Mouse (Mus musculus) heart, embryonic 16.5 days (tissue): ENCODE results near the gene Cry2. TPM values are rescaled to one million over a fixed set of nuclear protein-coding genes. Genes with fewer than 3 reads are reported as not detected.
A peak's percentile ranks its signal among the peaks of the same experiment; 100 is the strongest.

Experiments used
- ATAC-seq: fragments of 200-750 bp; cut with Nextera tagmentation; replicated peaks from 2 replicates; pipeline ENCODE4 v1.8.0; 2017; ENCODE audit warnings: moderate number of reproducible peaks; ENCODE audit not compliant: insufficient read depth, low FRiP score; ENCODE audit errors: extremely low read depth
- H3K27ac ChIP-seq: fragments of 300-500 bp; sonication (generic); 2 replicates; pipeline ENCODE4 v1.5.1; 2014; ENCODE audit warnings: mild to moderate bottlenecking, low read length, control low read depth, moderate library complexity
- H3K27me3 ChIP-seq: fragments of 300-500 bp; sonication (generic); 2 replicates; pipeline ENCODE4 v1.6.1; 2014; ENCODE audit warnings: low read length, mixed read lengths; ENCODE audit not compliant: control insufficient read depth, insufficient read depth
- H3K36me3 ChIP-seq: fragments of 300-500 bp; sonication (generic); 2 replicates; pipeline ENCODE4 v1.6.1; 2014; ENCODE audit not compliant: control insufficient read depth, insufficient read depth
- H3K4me1 ChIP-seq: fragments of 300-500 bp; sonication (generic); 2 replicates; pipeline ENCODE4 v1.6.1; 2014; ENCODE audit warnings: low read length, mixed read lengths; ENCODE audit not compliant: control insufficient read depth, insufficient read depth
- H3K4me2 ChIP-seq: fragments of 300-500 bp; sonication (generic); 2 replicates; pipeline ENCODE4 v1.6.1; 2014; ENCODE audit warnings: low read depth, mild to moderate bottlenecking, control low read depth, low read length
- H3K4me3 ChIP-seq: fragments of 300-500 bp; sonication (generic); 2 replicates; pipeline ENCODE4 v1.5.1; 2014; ENCODE audit warnings: mild to moderate bottlenecking, control low read depth, low read length
- H3K9ac ChIP-seq: fragments of 300-500 bp; sonication (generic); 2 replicates; pipeline ENCODE4 v1.6.1; 2014; ENCODE audit warnings: low read length, control low read depth
- H3K9me3 ChIP-seq: fragments of 300-500 bp; sonication (generic); replicated peaks from 2 replicates; pipeline ENCODE4 v1.6.1; 2016; ENCODE audit warnings: low read length; ENCODE audit not compliant: control insufficient read depth
- WGBS: fragments of 180-500 bp; shearing (Covaris S2); extraction: QIAGEN DNeasy Blood & Tissue Kit; methylation state at CpG from one replicate; pipeline ENCODE4 v1.1.7; 2014; 5-methylcytosine and 5-hydroxymethylcytosine counted together
- polyA plus RNA-seq: library from polyadenylated mRNA; unstranded; fragments of >200 nt; fragmentation: Nextera tagmentation; extraction: Ambion mirVana; gene quantifications from 2 replicates; pipeline ENCODE4 v1.2.1, GENCODE M21; 2015

Gene Cry2
- polyA plus RNA-seq, 1 experiment from 2014 or later: 18.4 TPM

- 83% methylated on average over 11 of the region's 11 CpGs for WGBS
- no peak for ATAC-seq
- peaks cover 13% of the 10 kb centered on the region; the same call in 1 of the 2 replicates for H3K36me3 ChIP-seq
These were observed 20.3 kb upstream of the Cry2 start for GRCm38 (mm10) chr2:92454166-92454565.

GRCm38 (mm10) chr2:92451126-92451525, 17.3 kb upstream of the Cry2 start:
- Histone ChIP-seq H3K36me3 (peaks cover 13% of the 10 kb centered on the region; the same call in 1 of the 2 replicates), H3K27ac (no peak overlapping the region), H3K27me3 (no peaks in the 10 kb centered on the region), H3K4me2 (no peak overlapping the region), H3K4me3 (no peak overlapping the region), H3K9ac (no peak overlapping the region), H3K9me3 (no peaks in the 10 kb centered on the region), H3K4me1 (peaks cover 4% of the 10 kb centered on the region; the same call in 1 of the 2 replicates)
- WGBS: 91% methylated on average over 3 of the region's 3 CpGs
- ATAC-seq: no peak

More at GRCm38 (mm10) chr2:92454166-92454565, 20.3 kb upstream of the Cry2 start:
- Histone ChIP-seq H3K27me3 (no peaks in the 10 kb centered on the region), H3K4me2 (no peak overlapping the region), H3K9ac (no peak overlapping the region), H3K4me1 (peaks cover 30% of the 10 kb centered on the region), H3K9me3 (no peaks in the 10 kb centered on the region), H3K27ac (no peak overlapping the region), H3K4me3 (no peak overlapping the region)

GRCm38 (mm10) chr2:92447121-92447740, 13.4 kb upstream of the Cry2 start:
- Histone ChIP-seq H3K9me3 (no peaks in the 10 kb centered on the region), H3K27ac (no peak overlapping the region), H3K9ac (no peak overlapping the region), H3K36me3 (no peaks in the 10 kb centered on the region), H3K4me3 (no peak overlapping the region), H3K4me1 (0 out of 2 replicates have a peak, but pooled peaks cover 3% of the 10 kb centered on the region), H3K4me2 (no peak overlapping the region), H3K27me3 (no peaks in the 10 kb centered on the region)
- WGBS: 71% methylated on average over 7 of the region's 7 CpGs
- ATAC-seq: no peak

- H3K27ac ChIP-seq: no peak overlapping the region
- no peak overlapping the region for H3K4me3 ChIP-seq
- H3K27me3 ChIP-seq: no peaks in the 10 kb centered on the region
- no peak overlapping the region for H3K4me2 ChIP-seq
- H3K9ac ChIP-seq: no peak overlapping the region
- H3K9me3 ChIP-seq: no peaks in the 10 kb centered on the region
- WGBS: 72% methylated on average over 8 of the region's 8 CpGs
- no peak for ATAC-seq
- 0 out of 2 replicates have a peak, but pooled peaks cover 3% of the 10 kb centered on the region for H3K4me1 ChIP-seq
- H3K36me3 ChIP-seq: no peaks in the 10 kb centered on the region
These were observed 12.8 kb upstream of the Cry2 start for GRCm38 (mm10) chr2:92446656-92447055.

- Histone ChIP-seq H3K27ac (no peak overlapping the region), H3K4me1 (0 out of 2 replicates have a peak, but pooled peaks cover 3% of the 10 kb centered on the region), H3K4me2 (no peak overlapping the region), H3K27me3 (no peaks in the 10 kb centered on the region), H3K36me3 (no peaks in the 10 kb centered on the region), H3K4me3 (no peak overlapping the region), H3K9me3 (no peaks in the 10 kb centered on the region), H3K9ac (no peak overlapping the region)
- 56% methylated on average over 9 of the region's 9 CpGs for WGBS
- ATAC-seq: no peak
These were observed 12.0 kb upstream of the Cry2 start for GRCm38 (mm10) chr2:92445890-92446289.

- no peaks in the 10 kb centered on the region for H3K9me3 ChIP-seq
- no peak overlapping the region for H3K9ac ChIP-seq
- H3K27me3 ChIP-seq: no peaks in the 10 kb centered on the region
- H3K4me3 ChIP-seq: no peak overlapping the region
- no peak overlapping the region for H3K27ac ChIP-seq
- H3K4me2 ChIP-seq: no peak overlapping the region
- H3K36me3 ChIP-seq: no peaks in the 10 kb centered on the region
- 24% methylated on average over 4 of the region's 4 CpGs for WGBS
- ATAC-seq: no peak
- 0 out of 2 replicates have a peak, but pooled peaks cover 3% of the 10 kb centered on the region for H3K4me1 ChIP-seq
These were observed 10.5 kb upstream of the Cry2 start for GRCm38 (mm10) chr2:92444376-92444775.

- H3K27me3 ChIP-seq: no peaks in the 10 kb centered on the region
- no peaks in the 10 kb centered on the region for H3K9me3 ChIP-seq
- H3K4me3 ChIP-seq: no peak overlapping the region
- no peak overlapping the region for H3K4me2 ChIP-seq
- WGBS: 73% methylated on average over 4 of the region's 4 CpGs
- H3K4me1 ChIP-seq: 0 out of 2 replicates have a peak, but pooled peaks cover 3% of the 10 kb centered on the region
- no peak for ATAC-seq
- no peak overlapping the region for H3K9ac ChIP-seq
- no peaks in the 10 kb centered on the region for H3K36me3 ChIP-seq
- no peak overlapping the region for H3K27ac ChIP-seq
These were observed 9.5 kb upstream of the Cry2 start for GRCm38 (mm10) chr2:92443313-92443712.

- Histone ChIP-seq H3K36me3 (no peaks in the 10 kb centered on the region), H3K9ac (no peak overlapping the region), H3K27ac (no peak overlapping the region), H3K4me3 (no peak overlapping the region), H3K4me1 (0 out of 2 replicates have a peak, but pooled peaks cover 3% of the 10 kb centered on the region), H3K9me3 (no peaks in the 10 kb centered on the region), H3K4me2 (no peak overlapping the region), H3K27me3 (no peaks in the 10 kb centered on the region)
- WGBS: 42% methylated on average over 12 of the region's 12 CpGs
- ATAC-seq: 0 out of 2 replicates have a peak, but pooled peaks have one; percentile 24
These were observed 8.7 kb upstream of the Cry2 start for GRCm38 (mm10) chr2:92442419-92443001.

- Histone ChIP-seq H3K4me2 (no peak overlapping the region), H3K36me3 (no peaks in the 10 kb centered on the region), H3K9me3 (no peaks in the 10 kb centered on the region), H3K27ac (no peak overlapping the region), H3K4me3 (no peak overlapping the region), H3K27me3 (no peaks in the 10 kb centered on the region), H3K4me1 (0 out of 2 replicates have a peak, but pooled peaks cover 3% of the 10 kb centered on the region), H3K9ac (no peak overlapping the region)
- WGBS: 66% methylated on average over 6 of the region's 6 CpGs
- no peak for ATAC-seq
These were observed 6.6 kb upstream of the Cry2 start for GRCm38 (mm10) chr2:92440432-92440831.
